9 mouse cellular contexts compared by ENCODE assay signal in the genomic region with DNA sequence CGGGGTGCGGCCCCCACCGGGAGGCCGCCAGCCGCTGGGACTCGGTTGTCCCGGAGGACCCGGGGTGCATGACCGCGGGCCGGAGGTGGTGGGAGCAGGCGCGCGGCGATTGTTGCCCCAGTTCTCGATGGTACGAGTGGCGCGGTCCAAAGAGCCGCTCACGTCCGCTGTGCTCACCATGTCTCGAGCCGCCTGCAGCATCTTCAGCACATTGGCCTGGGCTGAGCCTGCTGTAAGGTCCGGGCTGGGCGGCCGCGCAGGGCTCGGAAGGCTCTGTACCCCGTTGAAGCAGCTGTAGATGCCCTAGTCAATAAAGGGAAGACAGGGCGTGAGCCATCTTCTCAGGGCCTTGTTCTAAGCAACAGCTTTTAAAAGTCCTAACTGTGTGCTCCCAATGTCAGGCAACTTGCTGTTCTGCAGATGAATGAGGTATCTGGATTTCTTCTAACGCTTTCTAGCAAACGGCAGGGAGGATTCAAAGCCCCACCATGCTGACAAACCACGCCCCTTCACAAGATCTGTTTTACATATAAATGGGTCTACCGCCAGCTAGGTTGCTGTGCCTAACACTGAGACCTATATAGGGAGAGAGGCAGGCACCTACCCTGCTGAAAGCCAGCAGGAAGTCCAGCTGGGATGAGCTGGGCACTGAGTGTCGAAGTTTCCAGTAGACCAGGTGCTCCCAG. TPM values are rescaled to one million over a fixed set of nuclear protein-coding genes. Genes with fewer than 3 reads are reported as not detected.
DNase-seq lines count a peak whose midpoint lies in the region; ATAC-seq lines count a peak whose summit lies in the region.
"Had no signal": no experiment of that assay in that cellular context is flagged by ENCODE, and none has a peak within 500 bp of the region (broad histone marks: within the 10 kb centered on the region; RNA-seq: fewer than 3 reads in every experiment).

No protein-coding gene starts in this region.

- peak overlapping the region; percentile 81 for H3K4me2 ChIP-seq in heart, embryonic 14.5 days (ENCODE audit: low read length)
- peak overlapping the region; percentile 81 for H3K4me2 ChIP-seq in midbrain, embryonic 11.5 days

- WGBS in heart, embryonic 14.5 days, result 1% methylated on average over 36 of the region's 36 CpGs
- WGBS in hindbrain, embryonic 10.5 days, result 2% methylated on average over 36 of the region's 36 CpGs
- WGBS in midbrain, embryonic 11.5 days, result under 1% methylated on average over 35 of the region's 36 CpGs

- DNase-seq in heart, adult 11 months, result no peak
- peak; percentile 93 for DNase-seq in R1 (ENCODE audit: low read depth, low spot score)
- peak; percentile 32 for DNase-seq in hindbrain, embryonic 10.5 days (ENCODE audit: low spot score)
- peak; percentile 93 for DNase-seq in midbrain, embryonic 11.5 days (ENCODE audit: low spot score, missing footprints)
- no peak for DNase-seq in left cerebral cortex, postnatal 4 days
- no peak for DNase-seq in yolk sac, embryonic 10.5 days (ENCODE audit: low spot score)
- DNase-seq in thymus, postnatal 14 days, result no peak

- intact Hi-C loops in left cerebral cortex, postnatal 4 days (cut with DNase I), result no loop called here

- H3K9me3 ChIP-seq in heart, embryonic 14.5 days (ENCODE audit: control insufficient read depth, low read length), result no peaks in the 10 kb centered on the region
- H3K9me3 ChIP-seq in hindbrain, embryonic 10.5 days, result no peaks in the 10 kb centered on the region
- no peaks in the 10 kb centered on the region for H3K9me3 ChIP-seq in midbrain, embryonic 11.5 days (ENCODE audit: control insufficient read depth, low read length)

- no peak overlapping the region for H3K27ac ChIP-seq in heart, embryonic 14.5 days (replicated peaks in 1 of 2; ENCODE audit: control insufficient read depth in 1 of 2, insufficient read depth in 1 of 2, low read depth in 2 of 2, low read length in 2 of 2)
- peak overlapping the region; percentile 62 for H3K27ac ChIP-seq in hindbrain, embryonic 10.5 days
- no peak overlapping the region for H3K27ac ChIP-seq in midbrain, embryonic 11.5 days (ENCODE audit: low read depth, low read length)

- H3K4me1 ChIP-seq in heart, embryonic 14.5 days (ENCODE audit: control insufficient read depth in 2 of 2, insufficient read depth in 2 of 2, low read length in 2 of 2), result peaks cover 0 to 23% of the 10 kb centered on the region in 2 experiments; a peak in 3 of 4 replicates
- H3K4me1 ChIP-seq in hindbrain, embryonic 10.5 days (replicated peaks), result peaks cover 52% of the 10 kb centered on the region
- peaks cover 16% of the 10 kb centered on the region for H3K4me1 ChIP-seq in midbrain, embryonic 11.5 days (ENCODE audit: control insufficient read depth, insufficient read depth, low read length)

- ATAC-seq in heart, embryonic 14.5 days (ENCODE audit: insufficient number of reproducible peaks, insufficient read depth, low FRiP score, low read depth), result no peak
- no peak for ATAC-seq in midbrain, embryonic 11.5 days (ENCODE audit: low FRiP score)

- H3K36me3 ChIP-seq in heart, embryonic 14.5 days (ENCODE audit: control insufficient read depth, insufficient read depth, low read length), result no peaks in the 10 kb centered on the region
- H3K36me3 ChIP-seq in hindbrain, embryonic 10.5 days, result no peaks in the 10 kb centered on the region
- H3K36me3 ChIP-seq in midbrain, embryonic 11.5 days (ENCODE audit: control insufficient read depth, insufficient read depth, low read length), result no peaks in the 10 kb centered on the region

- H3K9ac ChIP-seq in heart, embryonic 14.5 days (ENCODE audit: low read length), result peak overlapping the region; percentile 27
- H3K9ac ChIP-seq in midbrain, embryonic 11.5 days (ENCODE audit: low read length), result peak overlapping the region; percentile 41

- peaks cover 90% of the 10 kb centered on the region for H3K27me3 ChIP-seq in heart, embryonic 14.5 days (ENCODE audit: control insufficient read depth, insufficient read depth, low read length)
- H3K27me3 ChIP-seq in hindbrain, embryonic 10.5 days (ENCODE audit: insufficient read depth, poor library complexity, severe bottlenecking), result peaks cover 100% of the 10 kb centered on the region
- H3K27me3 ChIP-seq in midbrain, embryonic 11.5 days (ENCODE audit: control insufficient read depth, insufficient read depth, low read length), result peaks cover 37% of the 10 kb centered on the region

- H3K4me3 ChIP-seq in heart, embryonic 14.5 days (ENCODE audit: control insufficient read depth in 1 of 2, insufficient read depth in 1 of 2, low read depth in 1 of 2, low read length in 2 of 2), result peak overlapping the region; percentile 17 to 43
- H3K4me3 ChIP-seq in hindbrain, embryonic 10.5 days, result peak overlapping the region; percentile 59
- H3K4me3 ChIP-seq in midbrain, embryonic 11.5 days (ENCODE audit: low read depth, low read length), result peak overlapping the region; percentile 42

RNA-seq across cellular contexts. Expression of a gene that starts 16.5 kb away (rescaled TPM):
- polyA plus RNA-seq in heart, embryonic 14.5 days (2014; fragmentation: Nextera tagmentation; extraction: Ambion mirVana), result 0.15 TPM in 1 of 2 replicates, not detected in the other
- 0.14 and 0.18 TPM in 2 replicates for polyA plus RNA-seq in hindbrain, embryonic 10.5 days (2016; fragmentation: Nextera tagmentation; extraction: Ambion mirVana)
- polyA plus RNA-seq in midbrain, embryonic 11.5 days (2014; fragmentation: Nextera tagmentation; extraction: Ambion mirVana), result 0.04 and 0.18 TPM in 2 replicates
- total RNA-seq in left cerebral cortex, postnatal 4 days (2021), result 1 to 10 TPM; 1.4 to 2.0 TPM

RNA-seq across cellular contexts. Expression of a gene that starts 26.3 kb away (rescaled TPM):
- 9.3 and 9.4 TPM in 2 replicates for polyA plus RNA-seq in heart, embryonic 14.5 days (2014; fragmentation: Nextera tagmentation; extraction: Ambion mirVana)
- 17.7 TPM in 2 replicates for polyA plus RNA-seq in hindbrain, embryonic 10.5 days (2016; fragmentation: Nextera tagmentation; extraction: Ambion mirVana)
- polyA plus RNA-seq in midbrain, embryonic 11.5 days (2014; fragmentation: Nextera tagmentation; extraction: Ambion mirVana), result 11.2 and 12.7 TPM in 2 replicates
- total RNA-seq in left cerebral cortex, postnatal 4 days (2021), result 10 to 100 TPM; 24.4 to 25.8 TPM

RNA-seq across cellular contexts. Expression of a gene that starts 46.9 kb away (rescaled TPM):
- 0.94 and 1.2 TPM in 2 replicates for polyA plus RNA-seq in heart, embryonic 14.5 days (2014; fragmentation: Nextera tagmentation; extraction: Ambion mirVana)
- polyA plus RNA-seq in hindbrain, embryonic 10.5 days (2016; fragmentation: Nextera tagmentation; extraction: Ambion mirVana), result 0.27 and 0.47 TPM in 2 replicates
- 0.23 and 0.28 TPM in 2 replicates for polyA plus RNA-seq in midbrain, embryonic 11.5 days (2014; fragmentation: Nextera tagmentation; extraction: Ambion mirVana)
- total RNA-seq in left cerebral cortex, postnatal 4 days (2021), result 1 to 10 TPM; 2.9 to 4.1 TPM

RNA-seq across cellular contexts. Expression of a gene that starts 56.4 kb away (rescaled TPM):
- polyA plus RNA-seq in heart, embryonic 14.5 days (2014; fragmentation: Nextera tagmentation; extraction: Ambion mirVana), result not detected in 2 replicates
- not detected in 2 replicates for polyA plus RNA-seq in hindbrain, embryonic 10.5 days (2016; fragmentation: Nextera tagmentation; extraction: Ambion mirVana)
- not detected in 2 replicates for polyA plus RNA-seq in midbrain, embryonic 11.5 days (2014; fragmentation: Nextera tagmentation; extraction: Ambion mirVana)
- total RNA-seq in left cerebral cortex, postnatal 4 days (2021), result not detected
- total RNA-seq: layer of hippocampus, postnatal 10 days had no signal

Comparison
In these comparisons a context has a peak if more than half of its experiments do, and no peak if none do; other contexts are left out.
1. DNase-seq: peak in R1 (single experiment), hindbrain, embryonic 10.5 days (single experiment) and midbrain, embryonic 11.5 days (single experiment); none in heart, adult 11 months (single experiment), left cerebral cortex, postnatal 4 days (single experiment), yolk sac, embryonic 10.5 days (single experiment) and thymus, postnatal 14 days (single experiment).
2. Peak in every context shown above with its lines, with median percentiles within 50 percentile points of each other: H3K4me3 ChIP-seq.